Mouse (Mus musculus): Measurements from ENCODE around the gene Stom.

DNA sequence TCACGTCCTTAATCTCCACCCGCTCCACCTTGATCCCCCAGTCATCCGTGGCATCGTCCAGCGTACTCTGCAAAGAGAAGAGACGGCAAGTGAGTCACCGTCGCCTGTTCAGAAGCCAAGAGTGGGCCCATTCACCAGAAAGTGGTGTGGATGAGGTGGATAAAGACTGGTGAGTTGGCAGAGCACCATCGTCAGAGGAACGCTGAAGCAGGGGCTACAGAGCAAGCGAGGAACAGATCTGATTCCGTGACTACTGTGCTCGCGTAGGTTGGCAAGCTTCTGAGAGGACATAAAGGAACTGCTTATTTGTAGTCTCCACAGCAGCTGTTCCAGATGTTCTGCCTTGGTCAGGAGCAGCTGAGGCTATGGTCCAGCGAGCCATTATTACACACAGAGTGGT, 16.4 kb downstream of the Stom start:
- TF ChIP-seq POLR2A (IDR thresholded peaks at IDR 0.05; ENCODE audit: control insufficient read depth, low read depth, low read length) (no peak), CTCF (IDR thresholded peaks at IDR 0.05; ENCODE audit: control insufficient read depth, insufficient read depth, insufficient replicate concordance, low read depth, low read length) (no peak)

All from testis, adult 2 months (tissue).